ENCODE assay signal across 22 mouse cellular contexts in genomic region chr6:135734227-135734732, GRCm38 (mm10).
A peak's percentile ranks its signal among the peaks of the same experiment; 100 is the strongest.
DNase-seq lines count a peak whose midpoint lies in the region; ATAC-seq and TF ChIP-seq lines count a peak whose summit lies in the region.
"Had no signal": no experiment of that assay in that cellular context is flagged by ENCODE, and none has a peak within 500 bp of the region (broad histone marks: within the 10 kb centered on the region; RNA-seq: fewer than 3 reads in every experiment).

No protein-coding gene starts in this region.

- H3K4me2 ChIP-seq in forebrain, postnatal 0 days (ENCODE audit: low read depth) = no peak overlapping the region
- H3K4me2 ChIP-seq in forebrain, embryonic 11.5 days (ENCODE audit: low read depth, low read length, severe bottlenecking) = no peak overlapping the region
- no peak overlapping the region for H3K4me2 ChIP-seq in embryonic facial prominence, embryonic 14.5 days (ENCODE audit: low read depth, low read length)
- H3K4me2 ChIP-seq: forebrain, embryonic 12.5 days; heart, embryonic 11.5 days; limb, embryonic 12.5 days; liver, embryonic 11.5 days; neural tube, embryonic 15.5 days had no signal

- WGBS in forebrain, postnatal 0 days = 76% methylated on average over 4 of the region's 4 CpGs
- WGBS in forebrain, embryonic 11.5 days = 91% methylated on average over 4 of the region's 4 CpGs
- WGBS in embryonic facial prominence, embryonic 14.5 days = 74% methylated on average over 4 of the region's 4 CpGs

- DNase-seq in forebrain, postnatal 0 days = no peak
- DNase-seq in forebrain, embryonic 11.5 days (ENCODE audit: low spot score) = no peak
- no peak for DNase-seq in left cerebral cortex, adult 2 months (ENCODE audit: extremely low spot score in 1 of 2, low spot score in 2 of 2)
- no peak for DNase-seq in left cerebral cortex, adult 9 months (ENCODE audit: low spot score in 2 of 2)
- peak; percentile 10 for DNase-seq in embryonic facial prominence, embryonic 14.5 days (ENCODE audit: low spot score)
- DNase-seq in gastrocnemius, postnatal 10 days = no peak
- DNase-seq in kidney, postnatal 25 days = no peak
- DNase-seq: adrenal gland, adult 8-10 months; cerebellum, postnatal 25 days; kidney, postnatal 4 days; liver, postnatal 0 days had no signal

- intact Hi-C loops in left cerebral cortex, adult 2 months (cut with DNase I) = no loop called here

- H3K4me1 ChIP-seq in forebrain, postnatal 0 days (ENCODE audit: insufficient read depth) = no peaks in the 10 kb centered on the region
- no peaks in the 10 kb centered on the region for H3K4me1 ChIP-seq in forebrain, embryonic 11.5 days (replicated peaks; ENCODE audit: control insufficient read depth, insufficient read depth, low read length)
- H3K4me1 ChIP-seq in embryonic facial prominence, embryonic 14.5 days (ENCODE audit: control insufficient read depth, insufficient read depth, low read length) = no peaks in the 10 kb centered on the region
- H3K4me1 ChIP-seq: forebrain, embryonic 12.5 days; hindbrain, embryonic 10.5 days; limb, embryonic 12.5 days; midbrain, embryonic 10.5 days; neural tube, embryonic 15.5 days had no signal

- H3K36me3 ChIP-seq in forebrain, postnatal 0 days (ENCODE audit: insufficient read depth) = peaks cover 34% of the 10 kb centered on the region
- no peaks in the 10 kb centered on the region for H3K36me3 ChIP-seq in forebrain, embryonic 11.5 days (ENCODE audit: control insufficient read depth, insufficient read depth, low read length)
- H3K36me3 ChIP-seq in embryonic facial prominence, embryonic 14.5 days (ENCODE audit: control insufficient read depth, insufficient read depth, low read length) = no peaks in the 10 kb centered on the region
- H3K36me3 ChIP-seq: hindbrain, embryonic 10.5 days; limb, embryonic 12.5 days; midbrain, embryonic 10.5 days had no signal

- H3K27ac ChIP-seq in forebrain, postnatal 0 days (ENCODE audit: low read depth, low read length) = no peak overlapping the region
- H3K27ac ChIP-seq in forebrain, embryonic 11.5 days (ENCODE audit: low read depth, low read length) = no peak overlapping the region
- peak overlapping the region; percentile 25; the same call in 1 of the 2 replicates for H3K27ac ChIP-seq in left cerebral cortex, adult 2 months
- no peak overlapping the region for H3K27ac ChIP-seq in embryonic facial prominence, embryonic 14.5 days (replicated peaks; ENCODE audit: low read depth, low read length)
- H3K27ac ChIP-seq: forebrain, embryonic 12.5 days; hindbrain, embryonic 10.5 days; limb, embryonic 12.5 days; macrophage; midbrain, embryonic 10.5 days; neural tube, embryonic 15.5 days had no signal

- H3K27me3 ChIP-seq in forebrain, postnatal 0 days (ENCODE audit: insufficient read depth, low read length) = no peaks in the 10 kb centered on the region
- H3K27me3 ChIP-seq in forebrain, embryonic 11.5 days (ENCODE audit: control insufficient read depth, insufficient read depth, low read length) = no peaks in the 10 kb centered on the region
- H3K27me3 ChIP-seq in embryonic facial prominence, embryonic 14.5 days (replicated peaks; ENCODE audit: control insufficient read depth, insufficient read depth, low read length) = no peaks in the 10 kb centered on the region
- H3K27me3 ChIP-seq: forebrain, embryonic 12.5 days; limb, embryonic 12.5 days; neural tube, embryonic 15.5 days had no signal

- ATAC-seq in forebrain, postnatal 0 days = peak; percentile 25; the same call in 1 of the 2 replicates
- no peak for ATAC-seq in forebrain, embryonic 11.5 days (replicated peaks; ENCODE audit: low FRiP score)
- ATAC-seq in embryonic facial prominence, embryonic 14.5 days (ENCODE audit: low read depth) = no peak
- ATAC-seq: activated CD4-positive, CD25-positive, alpha-beta regulatory T cell, adult 4 months; intestine, postnatal 0 days; liver, postnatal 0 days; lung, postnatal 0 days had no signal

- TF ChIP-seq CTCF in forebrain, postnatal 0 days (IDR thresholded peaks at IDR 0.05; ENCODE audit: low read depth) = no peak
- TF ChIP-seq CTCF in left cerebral cortex, adult 2 months (IDR thresholded peaks at IDR 0.05) = no peak

- no peak overlapping the region for H3K4me3 ChIP-seq in forebrain, postnatal 0 days (ENCODE audit: low read depth, low read length)
- H3K4me3 ChIP-seq in forebrain, embryonic 11.5 days (ENCODE audit: low read depth, low read length) = no peak overlapping the region
- H3K4me3 ChIP-seq in left cerebral cortex, adult 2 months = no peak overlapping the region
- H3K4me3 ChIP-seq in embryonic facial prominence, embryonic 14.5 days (ENCODE audit: low read depth, low read length) = no peak overlapping the region
- H3K4me3 ChIP-seq: forebrain, embryonic 12.5 days; hindbrain, embryonic 10.5 days; limb, embryonic 12.5 days; midbrain, embryonic 10.5 days; neural tube, embryonic 15.5 days had no signal

- no peaks in the 10 kb centered on the region for H3K9me3 ChIP-seq in forebrain, postnatal 0 days (ENCODE audit: low read length)
- H3K9me3 ChIP-seq in forebrain, embryonic 11.5 days (ENCODE audit: control insufficient read depth, low read length) = no peaks in the 10 kb centered on the region
- peaks cover 5% of the 10 kb centered on the region; the same call in 1 of the 2 replicates for H3K9me3 ChIP-seq in embryonic facial prominence, embryonic 14.5 days (ENCODE audit: control insufficient read depth, low read length)
- H3K9me3 ChIP-seq: limb, embryonic 12.5 days; neural tube, embryonic 15.5 days had no signal

- no peak overlapping the region for H3K9ac ChIP-seq in forebrain, postnatal 0 days
- H3K9ac ChIP-seq in forebrain, embryonic 11.5 days (ENCODE audit: low read length) = no peak overlapping the region
- no peak overlapping the region for H3K9ac ChIP-seq in embryonic facial prominence, embryonic 14.5 days (ENCODE audit: low read depth, low read length)
- H3K9ac ChIP-seq: forebrain, embryonic 12.5 days; limb, embryonic 12.5 days; liver, postnatal 0 days; neural tube, embryonic 15.5 days had no signal
